Mouse (Mus musculus) CH12.LX (cell line): ENCODE results near the gene Gm11567.
"Not testable (repeated sequence)": the region's sequence is repeated elsewhere in the genome, so short reads cannot be mapped to it uniquely, and the experiment has no call there.

Experiments
- CTCF ChIP-seq, 2 experiments: IDR thresholded peaks in 1 of 2; conservative IDR thresholded peaks in 1 of 2; 2 replicates each; pipeline ENCODE4 v1.5.1; 2011 to 2012; ENCODE audit warnings: low read depth in 2 of 2, low read length in 2 of 2, improper control_type of control experiment in 1 of 2, inconsistent platforms in 1 of 2, mild to moderate bottlenecking in 1 of 2, moderate library complexity in 1 of 2
- EP300 ChIP-seq: IDR thresholded peaks from 2 replicates; pipeline ENCODE4 v1.6.1; 2011; ENCODE audit warnings: low read length, improper control_type of control experiment
- HCFC1 ChIP-seq: IDR thresholded peaks from 2 replicates; pipeline ENCODE4 v1.6.1; 2012; ENCODE audit warnings: low read depth, mild to moderate bottlenecking, inconsistent platforms, low read length, improper control_type of control experiment
- MAZ ChIP-seq: IDR thresholded peaks from 2 replicates; pipeline ENCODE4 v1.6.1; 2012; ENCODE audit warnings: low read depth, mild to moderate bottlenecking, inconsistent platforms, low read length, improper control_type of control experiment, moderate library complexity
- MXI1 ChIP-seq: IDR thresholded peaks from 2 replicates; pipeline ENCODE4 v1.6.1; 2011; ENCODE audit warnings: mild to moderate bottlenecking, low read depth, low read length, improper control_type of control experiment
- NRF1 ChIP-seq: IDR thresholded peaks from 2 replicates; pipeline ENCODE4 v1.6.1; 2014; ENCODE audit warnings: low read depth, mild to moderate bottlenecking, inconsistent platforms, low read length, improper control_type of control experiment, moderate library complexity
- POLR2A ChIP-seq: IDR thresholded peaks from 2 replicates; pipeline ENCODE4 v1.6.1; 2011; ENCODE audit warnings: low read depth, mild to moderate bottlenecking, improper control_type of control experiment, low read length
- RAD21 ChIP-seq: IDR thresholded peaks from 2 replicates; pipeline ENCODE4 v1.6.1; 2011; ENCODE audit warnings: low read depth, mild to moderate bottlenecking, low read length, improper control_type of control experiment, moderate library complexity
- ZKSCAN1 ChIP-seq: IDR thresholded peaks from 2 replicates; pipeline ENCODE4 v1.6.1; 2012; ENCODE audit warnings: low read depth, inconsistent platforms, low read length, improper control_type of control experiment, borderline replicate concordance

- TF ChIP-seq MAZ; EP300; POLR2A; RAD21; ZKSCAN1; CTCF (conservative IDR thresholded peaks at IDR 0.05 in 1 of 2, IDR thresholded peaks at IDR 0.05 in 1 of 2; ENCODE audit: low read depth in 2 of 2, low read length in 2 of 2); MXI1; NRF1; HCFC1: not testable (repeated sequence)
Measured at GRCm38 (mm10) chr11:99878887-99879286, at the start of gene Gm11567.
